Mouse (Mus musculus) liver, embryonic 14.5 days (tissue): ENCODE measurements around the gene Pde4d.
A peak's percentile ranks its signal among the peaks of the same experiment; 100 is the strongest.

Experiments used
- CTCF ChIP-seq: IDR thresholded peaks from 2 replicates; pipeline ENCODE4 v1.5.1; 2016; ENCODE audit warnings: antibody characterized with exemption, low read depth, control low read depth
- EP300 ChIP-seq: IDR thresholded peaks from 2 replicates; pipeline ENCODE4 v1.6.1; 2016; ENCODE audit warnings: antibody characterized with exemption, low read depth

DNA sequence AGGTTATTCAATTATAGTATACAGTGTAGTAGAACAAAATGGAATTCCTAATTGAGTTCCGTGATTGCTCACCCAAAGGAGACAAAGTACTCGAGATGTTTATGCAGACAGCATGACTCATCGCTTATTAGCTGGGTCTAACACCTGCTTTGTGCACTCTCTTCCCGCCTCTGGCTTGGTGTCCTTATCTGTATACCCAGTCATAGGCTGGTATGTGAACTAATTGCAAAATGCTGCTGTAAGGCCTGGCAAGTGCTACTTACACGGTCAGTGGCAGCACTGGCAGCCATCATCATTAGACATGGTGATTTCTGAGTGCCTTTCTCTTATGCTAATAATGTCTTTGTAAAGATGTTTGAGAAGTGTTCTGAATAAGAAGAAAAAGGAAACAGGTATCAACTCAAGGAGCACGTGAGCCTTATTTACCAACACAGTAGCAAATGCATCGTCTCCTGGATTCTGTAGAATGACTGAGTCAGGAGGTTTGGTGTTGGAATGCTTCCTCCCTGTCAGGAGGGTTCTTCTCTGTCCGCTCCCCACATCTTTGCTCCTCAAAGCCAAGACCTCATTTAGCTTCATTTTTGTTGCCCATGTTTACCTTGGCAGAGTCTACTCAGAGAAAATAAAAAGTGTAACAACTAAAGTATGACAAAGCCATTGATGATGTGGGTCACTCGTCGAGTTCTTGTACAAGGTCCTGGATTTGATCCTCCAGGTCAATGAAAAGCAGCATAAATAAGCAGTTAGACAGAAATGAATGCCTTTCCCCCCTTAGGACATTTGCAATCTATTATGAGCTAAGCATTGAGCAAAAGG, 1202.2 kb downstream of the Pde4d start:
- TF ChIP-seq EP300: peak; percentile 92
- TF ChIP-seq CTCF: no peak
